Mouse (Mus musculus) myocyte (in vitro differentiated cells): ENCODE data around the gene Mfrp. TPM values are rescaled to one million over a fixed set of nuclear protein-coding genes. Genes with fewer than 3 reads are reported as not detected.

Experiments used
- H3K27me3 ChIP-seq: one replicate; pipeline ENCODE4 v1.6.1; 2011; ENCODE audit not compliant: control insufficient read depth, insufficient read depth, insufficient read length
- H3K36me3 ChIP-seq: one replicate; pipeline ENCODE4 v1.6.1; 2011; ENCODE audit not compliant: control insufficient read depth, insufficient read depth
- H3K4me2 ChIP-seq: one replicate; pipeline ENCODE4 v1.6.1; 2011; ENCODE audit warnings: low read depth, control low read depth
- H3K4me3 ChIP-seq: one replicate; pipeline ENCODE4 v1.5.1; 2011; ENCODE audit warnings: mild to moderate bottlenecking, control low read depth, moderate library complexity
- H3K79me2 ChIP-seq: one replicate; pipeline ENCODE4 v1.6.1; 2011; ENCODE audit not compliant: control insufficient read depth, insufficient read depth
- H3ac ChIP-seq: one replicate; pipeline ENCODE4 v1.6.1; 2011; ENCODE audit not compliant: control insufficient read depth, insufficient read length
- CEBPB ChIP-seq: IDR thresholded peaks from 2 replicates; pipeline ENCODE4 v1.6.1; 2011; ENCODE audit warnings: mild to moderate bottlenecking, moderate library complexity; ENCODE audit not compliant: poor library complexity, insufficient read depth, severe bottlenecking
- E2F4 ChIP-seq: IDR thresholded peaks from one replicate; pipeline ENCODE4 v1.6.1; 2011; ENCODE audit warnings: mild to moderate bottlenecking, control low read depth, moderate library complexity; ENCODE audit not compliant: insufficient read depth
- MAX ChIP-seq: IDR thresholded peaks from one replicate; pipeline ENCODE4 v1.6.1; 2011; ENCODE audit warnings: low read depth, mild to moderate bottlenecking, control low read depth
- MYOD1 ChIP-seq, 3 experiments: IDR thresholded peaks; one replicate each; pipeline ENCODE4 v1.6.1; 2011; ENCODE audit warnings: control low read depth in 2 of 3, low read depth in 2 of 3, mild to moderate bottlenecking in 2 of 3, moderate library complexity in 1 of 3; ENCODE audit not compliant: insufficient read length in 2 of 3, control insufficient read depth in 1 of 3
- MYOG ChIP-seq, 3 experiments: IDR thresholded peaks; one replicate each; pipeline ENCODE4 v1.6.1; 2011; ENCODE audit warnings: control low read depth in 2 of 3, low read depth in 2 of 3, mild to moderate bottlenecking in 2 of 3; ENCODE audit not compliant: insufficient read length in 2 of 3, control insufficient read depth in 1 of 3, insufficient read depth in 1 of 3
- POLR2A ChIP-seq: IDR thresholded peaks from one replicate; pipeline ENCODE4 v1.6.1; 2011; ENCODE audit warnings: low read depth, mild to moderate bottlenecking, control low read depth, moderate library complexity; ENCODE audit not compliant: insufficient read length
- POLR2AphosphoS2 ChIP-seq: IDR thresholded peaks from one replicate; pipeline ENCODE4 v1.6.1; 2011; ENCODE audit warnings: low read depth, control low read depth; ENCODE audit not compliant: insufficient read length
- REST ChIP-seq: IDR thresholded peaks from one replicate; pipeline ENCODE4 v1.6.1; 2011; ENCODE audit warnings: mild to moderate bottlenecking, control low read depth, moderate library complexity; ENCODE audit not compliant: insufficient read depth, insufficient read length
- SRF ChIP-seq: IDR thresholded peaks from one replicate; pipeline ENCODE4 v1.6.1; 2011; ENCODE audit warnings: low read depth; ENCODE audit not compliant: control insufficient read depth, insufficient read length
- TCF12 ChIP-seq: IDR thresholded peaks from one replicate; pipeline ENCODE4 v1.6.1; 2011; ENCODE audit warnings: mild to moderate bottlenecking, control low read depth; ENCODE audit not compliant: poor library complexity, insufficient read depth, severe bottlenecking
- TCF3 ChIP-seq: IDR thresholded peaks from one replicate; pipeline ENCODE4 v1.6.1; 2011; ENCODE audit warnings: low read depth, control low read depth; ENCODE audit not compliant: insufficient read length
- USF1 ChIP-seq: IDR thresholded peaks from one replicate; pipeline ENCODE4 v1.6.1; 2011; ENCODE audit warnings: low read depth, mild to moderate bottlenecking, control low read depth, moderate library complexity
- polyA plus RNA-seq: library from polyadenylated mRNA; unstranded; fragments of >200 nt; fragmentation: generic; extraction: Trizol; gene quantifications from one replicate; pipeline ENCODE4 v1.2.1, GENCODE M21; 2012; ENCODE audit warnings: missing spikeins

Gene Mfrp
- polyA plus RNA-seq, 1 experiment, result 0.01 TPM

DNA sequence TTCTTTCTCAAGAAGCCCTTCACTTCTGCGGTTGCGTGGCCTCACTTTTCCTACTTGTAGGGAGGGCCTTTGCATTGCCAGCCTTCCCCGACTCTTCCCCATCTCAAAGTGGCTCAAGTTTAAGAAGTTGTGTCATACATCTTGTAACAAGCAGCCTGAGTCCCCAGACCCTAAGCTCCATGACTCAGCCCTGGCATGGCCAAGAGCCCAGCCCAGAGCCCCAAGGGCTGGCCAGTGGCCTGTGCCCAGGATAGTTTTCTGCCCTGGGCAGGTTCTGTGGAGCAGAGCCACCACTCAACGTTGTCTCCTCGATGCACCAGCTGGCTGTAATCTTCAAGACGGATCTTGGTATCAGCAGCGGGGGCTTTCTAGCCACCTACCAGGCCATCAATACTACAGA, 3.4 kb downstream of the Mfrp start:
- no peak overlapping the region for H3K4me2 ChIP-seq
- peaks cover 29% of the 10 kb centered on the region for H3K79me2 ChIP-seq
- no peaks in the 10 kb centered on the region for H3K27me3 ChIP-seq
- no peak overlapping the region for H3K4me3 ChIP-seq
- TF ChIP-seq MYOD1 (IDR thresholded peaks at IDR 0.05; ENCODE audit: control insufficient read depth in 1 of 3, insufficient read length in 2 of 3, low read depth in 2 of 3), result no peak
- no peak for TF ChIP-seq E2F4
- no peak for TF ChIP-seq REST
- TF ChIP-seq POLR2A, result no peak
- no peak for TF ChIP-seq SRF
- TF ChIP-seq TCF3, result no peak
- no peak for TF ChIP-seq TCF12
- no peak for TF ChIP-seq MAX
- no peak for TF ChIP-seq USF1
- no peaks in the 10 kb centered on the region for H3K36me3 ChIP-seq
- no peak overlapping the region for H3ac ChIP-seq

DNA sequence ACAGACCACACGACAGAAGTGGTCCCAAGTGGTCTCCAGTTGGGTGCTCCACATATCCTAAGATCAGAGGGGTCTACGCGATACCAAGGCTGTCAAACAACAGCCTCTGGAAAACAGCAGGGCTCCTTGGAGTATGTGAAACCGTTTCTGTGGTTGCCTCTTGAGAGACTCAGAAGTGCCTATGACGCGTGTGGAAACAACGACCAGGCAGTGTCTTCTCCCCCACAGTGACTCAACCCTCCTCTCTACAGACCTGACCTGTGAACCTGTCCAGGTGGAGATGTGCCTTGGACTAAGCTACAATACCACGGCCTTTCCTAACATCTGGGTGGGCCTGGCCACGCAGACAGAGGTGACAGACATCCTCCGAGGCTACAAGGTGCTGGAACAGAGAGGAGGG, 4.3 kb downstream of the Mfrp start:
- Histone ChIP-seq H3K27me3 (no peaks in the 10 kb centered on the region), H3K36me3 (no peaks in the 10 kb centered on the region), H3K4me2 (no peak overlapping the region), H3K4me3 (no peak overlapping the region), H3ac (no peak overlapping the region), H3K79me2 (peaks cover 38% of the 10 kb centered on the region)
- no peak for TF ChIP-seq POLR2AphosphoS2
- no peak for TF ChIP-seq MYOG (IDR thresholded peaks at IDR 0.05; ENCODE audit: control insufficient read depth in 1 of 3, insufficient read depth in 1 of 3, insufficient read length in 2 of 3, low read depth in 2 of 3)
- no peak for TF ChIP-seq TCF12
- no peak for TF ChIP-seq MAX
- no peak for TF ChIP-seq POLR2A

DNA sequence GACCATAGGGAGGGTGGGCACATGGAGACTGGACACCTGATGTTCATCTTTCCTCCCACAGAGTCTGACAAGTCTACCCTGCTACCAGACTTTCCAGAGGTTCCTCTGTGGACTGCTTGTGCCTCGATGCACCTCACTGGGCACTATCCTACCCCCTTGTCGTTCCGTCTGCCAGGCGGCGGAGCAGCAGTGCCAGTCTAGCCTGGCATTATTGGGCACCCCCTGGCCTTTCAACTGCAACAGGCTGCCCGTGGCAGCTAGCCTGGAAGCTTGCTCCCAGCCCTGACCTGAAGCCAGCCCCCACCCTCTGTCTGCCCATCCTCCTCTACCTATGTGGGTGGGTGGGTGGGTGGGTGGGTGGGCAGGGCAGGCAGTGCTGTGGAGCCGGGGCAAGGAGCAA, 4.7 kb downstream of the Mfrp start:
- H3K36me3 ChIP-seq, result no peaks in the 10 kb centered on the region
- H3ac ChIP-seq, result no peak overlapping the region
- TF ChIP-seq MAX (no peak), SRF (no peak), POLR2AphosphoS2 (no peak), MYOG (IDR thresholded peaks at IDR 0.05; ENCODE audit: control insufficient read depth in 1 of 3, insufficient read depth in 1 of 3, insufficient read length in 2 of 3, low read depth in 2 of 3) (no peak), CEBPB (no peak)
- H3K27me3 ChIP-seq, result no peaks in the 10 kb centered on the region
- no peak overlapping the region for H3K4me3 ChIP-seq
- peaks cover 38% of the 10 kb centered on the region for H3K79me2 ChIP-seq
- H3K4me2 ChIP-seq, result no peak overlapping the region

DNA sequence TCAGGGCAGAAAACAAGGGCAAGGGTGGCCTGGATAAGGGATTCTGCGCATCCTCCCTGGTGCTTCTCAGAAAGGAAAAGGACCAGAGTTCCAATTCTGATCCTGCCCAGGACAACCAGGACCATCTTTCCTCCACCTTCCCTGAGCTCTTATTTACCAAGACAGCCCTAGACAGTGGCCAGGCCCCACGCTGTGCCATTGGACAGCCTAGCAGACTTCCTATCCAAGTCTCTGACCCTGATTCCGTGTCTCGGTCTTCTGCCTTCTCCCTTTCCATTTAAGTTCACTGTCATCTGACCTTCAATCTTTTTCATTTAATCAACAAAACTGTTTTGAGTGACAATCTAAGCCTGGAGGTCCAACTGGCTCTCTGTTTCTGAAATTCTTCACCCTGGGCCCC, 5.1 kb downstream of the Mfrp start:
- no peaks in the 10 kb centered on the region for H3K36me3 ChIP-seq
- H3ac ChIP-seq, result no peak overlapping the region
- no peak overlapping the region for H3K4me2 ChIP-seq
- no peak for TF ChIP-seq POLR2A
- TF ChIP-seq CEBPB, result no peak
- no peak for TF ChIP-seq REST
- no peak for TF ChIP-seq TCF3
- no peak for TF ChIP-seq USF1
- TF ChIP-seq SRF, result no peak
- no peak for TF ChIP-seq MYOD1 (IDR thresholded peaks at IDR 0.05; ENCODE audit: control insufficient read depth in 1 of 3, insufficient read length in 2 of 3, low read depth in 2 of 3)
- no peak for TF ChIP-seq MYOG (IDR thresholded peaks at IDR 0.05; ENCODE audit: control insufficient read depth in 1 of 3, insufficient read depth in 1 of 3, insufficient read length in 2 of 3, low read depth in 2 of 3)
- TF ChIP-seq E2F4, result no peak
- no peak for TF ChIP-seq POLR2AphosphoS2
- no peak for TF ChIP-seq MAX
- no peak for TF ChIP-seq TCF12
- H3K4me3 ChIP-seq, result no peak overlapping the region
- no peaks in the 10 kb centered on the region for H3K27me3 ChIP-seq
- H3K79me2 ChIP-seq, result peaks cover 38% of the 10 kb centered on the region

DNA sequence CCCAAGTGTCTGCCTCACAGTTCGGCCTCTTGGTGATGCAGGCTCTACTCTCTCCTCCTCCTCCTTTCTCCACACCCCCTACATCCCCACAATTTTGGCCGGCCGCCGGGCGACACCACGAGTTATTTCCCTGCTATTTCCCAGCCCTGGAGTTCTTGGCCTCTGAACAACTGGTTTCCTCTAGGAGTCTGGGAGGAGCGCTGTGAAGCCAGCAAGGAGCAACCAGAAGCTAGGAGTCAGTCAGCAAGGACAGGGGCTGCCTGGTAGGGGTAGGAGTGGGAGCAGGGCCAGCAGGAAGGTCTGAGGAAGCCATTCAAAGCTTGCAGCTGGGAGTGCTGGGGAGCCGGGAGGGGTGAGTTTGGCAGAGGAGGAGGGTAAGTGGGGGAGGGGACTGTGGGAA, 5.6 kb downstream of the Mfrp start, which contains the start of gene C1qtnf5:
Gene C1qtnf5 (plus strand): TSS at position 136 of the 400 bp plus-strand sequence.
- no peaks in the 10 kb centered on the region for H3K27me3 ChIP-seq
- H3K36me3 ChIP-seq, result no peaks in the 10 kb centered on the region
- H3ac ChIP-seq, result no peak within 1 kb of the TSS
- H3K4me2 ChIP-seq, result no peak within 1 kb of the TSS
- H3K4me3 ChIP-seq, result no peak within 1 kb of the TSS
- H3K79me2 ChIP-seq, result peaks cover 38% of the 10 kb centered on the region
- no peak for TF ChIP-seq TCF12
- TF ChIP-seq TCF3, result no peak
- no peak for TF ChIP-seq SRF
- no peak for TF ChIP-seq POLR2AphosphoS2
- TF ChIP-seq MAX, result no peak
- no peak for TF ChIP-seq POLR2A
- TF ChIP-seq MYOG (IDR thresholded peaks at IDR 0.05; ENCODE audit: control insufficient read depth in 1 of 3, insufficient read depth in 1 of 3, insufficient read length in 2 of 3, low read depth in 2 of 3), result no peak
- TF ChIP-seq E2F4, result no peak
- no peak for TF ChIP-seq REST
- TF ChIP-seq USF1, result no peak
- TF ChIP-seq CEBPB, result no peak
- no peak for TF ChIP-seq MYOD1 (IDR thresholded peaks at IDR 0.05; ENCODE audit: control insufficient read depth in 1 of 3, insufficient read length in 2 of 3, low read depth in 2 of 3)
